Mouse (Mus musculus) brain, embryonic 18.5 days (tissue): ENCODE data around the gene Itih4.

Experiments
- DNase-seq: peaks from one replicate; pipeline ENCODE4 v3.0.0-alpha.2; 2012; ENCODE audit warnings: low read depth, low spot score

The Itih4 gene

GRCm38 (mm10) chr14:30886204-30886603, at the start of gene Itih4:
Gene Itih4 (plus strand): TSS chr14:30886476.
- DNase-seq = no peak

DNA sequence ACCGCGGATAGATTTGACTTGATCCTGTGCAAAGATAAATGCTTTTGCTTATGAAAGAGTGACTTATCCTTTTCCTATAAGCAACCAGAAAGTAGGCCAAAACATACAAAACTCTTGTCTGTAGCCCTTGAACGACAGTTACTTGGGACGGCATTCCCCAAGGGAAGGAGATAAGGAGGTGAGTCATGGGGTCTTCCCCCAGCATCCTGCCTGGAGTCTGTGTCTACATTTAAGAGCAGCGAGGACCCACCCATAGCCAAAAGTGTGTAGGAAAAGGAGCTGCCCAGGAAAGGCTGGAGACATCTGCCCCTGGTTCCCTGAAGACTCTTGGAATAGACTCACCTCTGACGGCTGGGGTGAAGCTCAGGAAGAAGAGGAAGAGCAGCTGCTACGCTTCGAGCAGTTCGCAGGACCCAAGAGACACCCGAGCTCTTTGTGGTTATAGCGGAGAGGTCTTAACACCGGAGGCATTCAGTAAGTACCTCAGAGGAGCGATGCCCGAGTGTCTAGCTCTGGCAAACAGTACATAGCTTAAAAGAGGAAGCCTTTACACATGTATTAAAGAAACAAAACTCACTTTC, 48.8 kb upstream of the Itih4 start:
- DNase-seq = no peak

DNA sequence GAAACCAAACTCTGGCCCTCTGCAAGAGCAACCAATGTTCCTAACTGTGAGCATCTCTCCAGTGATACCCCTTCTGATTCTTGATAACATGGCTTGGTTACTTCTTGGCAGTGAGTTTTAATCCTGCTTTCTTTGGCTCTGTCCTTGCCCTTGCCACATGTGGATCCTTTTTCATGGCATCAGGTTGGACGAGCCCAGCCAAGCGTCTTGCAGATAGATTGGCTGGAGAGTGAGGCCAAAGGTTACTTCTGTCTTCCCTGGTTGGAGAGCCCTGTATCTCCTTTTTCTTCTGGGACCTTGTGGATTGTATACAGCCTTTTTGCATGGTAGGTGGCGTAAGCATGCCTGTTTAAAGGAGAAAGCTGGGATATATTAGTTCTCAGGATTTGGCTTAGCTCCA, 42.6 kb upstream of the Itih4 start:
- no peak for DNase-seq

- DNase-seq = no peak
Measured at GRCm38 (mm10) chr14:30850504-30850903, 35.8 kb upstream of the Itih4 start.

DNA sequence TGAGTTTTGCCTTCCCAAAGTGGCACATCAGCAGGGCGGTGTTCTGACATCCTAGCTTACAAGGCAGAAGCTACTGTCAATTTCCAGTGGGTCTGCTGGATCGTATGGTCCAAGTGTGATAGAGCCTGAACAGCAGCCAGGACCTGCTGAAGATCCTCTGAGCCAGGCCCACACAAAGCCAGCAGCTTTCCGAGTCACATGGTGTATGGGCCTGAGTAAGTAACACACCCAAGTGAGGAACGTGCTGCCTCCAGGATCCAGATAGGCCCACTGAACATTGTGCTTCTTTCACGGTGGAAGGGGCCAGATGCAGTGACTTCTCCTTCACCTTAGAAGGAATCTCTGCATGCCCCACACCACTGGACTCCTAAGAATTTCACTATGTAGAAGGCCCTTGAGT, 34.0 kb upstream of the Itih4 start:
- DNase-seq = no peak

DNA sequence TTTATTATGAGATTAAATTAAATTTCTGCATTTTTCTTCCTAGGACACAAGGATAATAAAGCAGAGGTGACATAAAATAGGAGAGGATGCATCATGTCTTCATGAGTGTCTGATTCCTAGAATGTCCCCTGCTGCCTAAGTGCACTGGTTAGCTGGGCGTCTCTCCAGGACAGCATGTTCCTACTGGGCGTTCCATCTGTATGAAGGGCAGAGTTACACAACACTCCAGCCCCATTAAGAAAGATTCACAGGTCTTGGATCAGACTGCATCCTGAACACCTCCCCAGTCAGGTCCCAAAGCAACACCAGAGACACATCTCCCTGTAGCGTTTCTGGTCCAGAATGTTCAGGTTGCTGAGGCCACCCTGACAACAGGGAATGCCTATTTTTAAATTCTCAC, 31.0 kb upstream of the Itih4 start:
- DNase-seq = no peak

DNA sequence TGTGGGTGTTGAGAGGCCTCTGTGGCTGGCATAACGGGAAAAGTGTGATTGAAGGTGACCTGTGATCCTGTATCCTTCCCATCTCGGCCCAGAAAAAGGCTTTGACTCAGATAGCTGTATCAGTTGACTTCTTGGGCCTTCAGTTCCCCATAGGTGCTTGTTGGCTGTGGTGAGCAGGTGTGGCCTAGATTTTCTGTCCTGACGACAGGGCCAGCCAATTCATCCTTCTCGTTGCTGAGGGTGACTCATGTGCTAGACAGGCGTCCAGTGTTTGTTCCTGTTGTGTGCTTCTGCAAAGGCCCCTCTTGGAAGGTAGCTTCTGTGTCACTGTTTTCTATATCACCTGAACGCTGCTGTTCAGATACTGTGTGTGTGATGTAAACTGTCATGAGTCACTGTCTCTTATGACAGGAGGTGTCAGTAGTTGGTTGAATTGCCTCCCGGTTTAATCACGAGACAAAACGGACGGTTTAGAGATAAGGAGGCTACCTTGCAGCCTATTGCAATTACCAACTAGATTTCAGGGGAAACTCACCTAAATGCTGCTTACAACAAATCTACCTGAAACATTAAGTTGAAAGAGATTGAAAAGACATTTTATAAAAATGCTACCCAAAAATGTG, 29.3 kb upstream of the Itih4 start:
- DNase-seq = no peak

- no peak for DNase-seq
Measured at GRCm38 (mm10) chr14:30857990-30858389, 28.3 kb upstream of the Itih4 start.

- DNase-seq = no peak
Measured at GRCm38 (mm10) chr14:30861421-30862125, 24.7 kb upstream of the Itih4 start.

GRCm38 (mm10) chr14:30862368-30862767, 23.9 kb upstream of the Itih4 start:
- no peak for DNase-seq

GRCm38 (mm10) chr14:30865311-30865710, 21.0 kb upstream of the Itih4 start:
- no peak for DNase-seq

- no peak for DNase-seq
Measured at GRCm38 (mm10) chr14:30867042-30867441, 19.2 kb upstream of the Itih4 start.

- no peak for DNase-seq
Measured at GRCm38 (mm10) chr14:30868826-30869225, 17.4 kb upstream of the Itih4 start.

- no peak for DNase-seq
Measured at GRCm38 (mm10) chr14:30869391-30869801, 16.9 kb upstream of the Itih4 start.

GRCm38 (mm10) chr14:30870206-30871147, 15.8 kb upstream of the Itih4 start:
- DNase-seq = no peak

GRCm38 (mm10) chr14:30874095-30874700, 12.1 kb upstream of the Itih4 start:
- no peak for DNase-seq

DNA sequence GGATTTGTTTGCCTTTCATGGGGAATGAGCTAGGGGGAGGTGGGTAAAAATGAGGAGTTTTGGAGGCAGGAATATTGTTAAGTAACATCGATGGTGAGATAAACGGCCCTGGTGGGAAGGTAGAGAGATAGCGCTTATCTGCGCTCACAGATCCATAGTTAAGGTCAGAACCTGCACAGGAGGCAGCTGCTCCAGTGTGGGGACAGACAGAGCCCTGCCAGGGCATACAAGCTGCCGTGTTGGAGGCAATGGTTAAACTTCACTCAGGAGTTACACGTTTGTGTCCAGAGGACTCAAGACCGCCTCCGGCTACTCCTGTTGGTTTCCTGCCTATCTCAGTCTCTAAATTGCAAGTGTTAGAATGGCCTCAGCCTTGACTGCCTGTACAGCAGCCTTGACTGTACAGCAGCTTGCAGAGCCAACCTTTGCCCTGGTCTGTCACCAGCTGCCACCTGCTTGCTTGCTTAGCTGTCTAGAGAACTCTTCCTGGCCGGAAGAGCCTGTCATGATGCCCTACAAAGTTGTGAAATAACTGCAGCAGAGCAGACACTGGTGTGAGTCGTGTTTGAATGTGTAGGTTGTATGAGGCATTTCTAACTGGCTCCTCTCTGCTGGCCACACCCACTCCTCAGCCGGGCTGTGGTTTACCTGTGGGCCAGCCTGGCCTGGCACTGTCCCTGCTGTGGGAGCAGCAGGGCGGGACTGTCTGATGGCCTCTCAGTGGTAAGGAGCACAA, 11.0 kb upstream of the Itih4 start:
- DNase-seq = no peak

- no peak for DNase-seq
Measured at GRCm38 (mm10) chr14:30875955-30876354, 10.3 kb upstream of the Itih4 start.

DNA sequence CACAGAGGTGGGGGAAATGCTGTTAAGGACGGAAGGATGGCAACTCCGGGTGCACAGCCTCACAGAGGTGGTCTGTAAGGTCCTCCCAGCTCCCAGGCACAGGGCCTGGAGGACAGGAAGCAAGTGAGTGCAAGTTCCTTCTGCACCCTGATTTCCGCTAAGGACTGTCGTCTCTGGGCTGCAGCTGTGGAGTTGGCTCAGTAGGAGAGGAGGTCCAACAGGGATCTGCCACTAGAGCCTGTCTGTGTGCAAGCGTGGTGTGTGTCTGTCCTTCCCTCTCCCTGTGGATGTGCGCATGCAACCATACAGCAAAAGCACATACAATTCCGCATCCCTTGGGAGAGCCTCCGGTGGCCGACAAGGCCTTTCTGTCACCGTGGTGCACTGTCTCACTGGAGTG, 9.8 kb upstream of the Itih4 start:
- DNase-seq = no peak

GRCm38 (mm10) chr14:30877827-30878226, 8.4 kb upstream of the Itih4 start:
- no peak for DNase-seq
